Mouse (Mus musculus): ENCODE measurements around the gene Hist2h2aa1.
"Not testable (repeated sequence)": the region's sequence is repeated elsewhere in the genome, so short reads cannot be mapped to it uniquely, and the experiment has no call there.

The Hist2h2aa1 gene

GRCm38 (mm10) chr3:96277800-96278624 is 32.7 kb downstream of the Hist2h2aa1 start:
- peak; percentile 81 for DNase-seq (ENCODE audit: low read depth, low spot score)

GRCm38 (mm10) chr3:96280660-96281059 is 35.4 kb downstream of the Hist2h2aa1 start:
- DNase-seq (ENCODE audit: low read depth, low spot score) = no peak

GRCm38 (mm10) chr3:96284457-96284856 is 39.2 kb downstream of the Hist2h2aa1 start:
- DNase-seq (ENCODE audit: low read depth, low spot score) = no peak

- DNase-seq (ENCODE audit: low read depth, low spot score) = not testable (repeated sequence)
These were observed 42.0 kb downstream of the Hist2h2aa1 start for GRCm38 (mm10) chr3:96287334-96287733.

- DNase-seq (ENCODE audit: low read depth, low spot score) = no peak
These were observed 43.9 kb downstream of the Hist2h2aa1 start for GRCm38 (mm10) chr3:96289201-96289600.

- DNase-seq (ENCODE audit: low read depth, low spot score) = not testable (repeated sequence)
These were observed 45.4 kb downstream of the Hist2h2aa1 start for GRCm38 (mm10) chr3:96290727-96291126.

GRCm38 (mm10) chr3:96292641-96293040 is 47.3 kb downstream of the Hist2h2aa1 start:
- DNase-seq (ENCODE audit: low read depth, low spot score) = no peak

- no peak for DNase-seq (ENCODE audit: low read depth, low spot score)
These were observed 48.1 kb downstream of the Hist2h2aa1 start for GRCm38 (mm10) chr3:96293368-96293767.

- no peak for DNase-seq (ENCODE audit: low read depth, low spot score)
These were observed 48.5 kb downstream of the Hist2h2aa1 start, which contains the start of gene Fcgr1 for GRCm38 (mm10) chr3:96293787-96294186. Fcgr1 (minus strand) TSS chr3:96293969.
